ENCODE assay signal across 7 mouse cellular contexts in genomic region chr4:133212562-133213267, GRCm38 (mm10). TPM values are rescaled to one million over a fixed set of nuclear protein-coding genes. Genes with fewer than 3 reads are reported as not detected.
DNase-seq lines count a peak whose midpoint lies in the region; ATAC-seq lines count a peak whose summit lies in the region.

No protein-coding gene starts in this region.

- peak overlapping the region; percentile 77 for H3K4me3 ChIP-seq in embryonic facial prominence, embryonic 10.5 days
- peak overlapping the region; percentile 81 for H3K4me3 ChIP-seq in limb, embryonic 10.5 days
- H3K4me3 ChIP-seq in midbrain, embryonic 12.5 days: peak overlapping the region; percentile 70

- peak overlapping the region; percentile 55; the same call in 1 of the 2 replicates for H3K27ac ChIP-seq in embryonic facial prominence, embryonic 10.5 days (replicated peaks)
- peak overlapping the region; percentile 74 for H3K27ac ChIP-seq in limb, embryonic 10.5 days
- no peak overlapping the region for H3K27ac ChIP-seq in midbrain, embryonic 12.5 days (replicated peaks)

- H3K4me2 ChIP-seq in midbrain, embryonic 12.5 days (replicated peaks): peak overlapping the region; percentile 95

- H3K9ac ChIP-seq in midbrain, embryonic 12.5 days (replicated peaks): peak overlapping the region; percentile 62

- WGBS in embryonic facial prominence, embryonic 10.5 days: 2% methylated on average over 44 of the region's 44 CpGs
- WGBS in limb, embryonic 10.5 days: 1% methylated on average over 44 of the region's 44 CpGs
- WGBS in midbrain, embryonic 12.5 days: 1% methylated on average over 44 of the region's 44 CpGs

- H3K9me3 ChIP-seq in embryonic facial prominence, embryonic 10.5 days: no peaks in the 10 kb centered on the region
- H3K9me3 ChIP-seq in limb, embryonic 10.5 days (replicated peaks): no peaks in the 10 kb centered on the region
- no peaks in the 10 kb centered on the region for H3K9me3 ChIP-seq in midbrain, embryonic 12.5 days

- H3K27me3 ChIP-seq in embryonic facial prominence, embryonic 10.5 days (replicated peaks; ENCODE audit: low read depth, poor library complexity, severe bottlenecking): peaks cover 83% of the 10 kb centered on the region
- peaks cover 68% of the 10 kb centered on the region for H3K27me3 ChIP-seq in limb, embryonic 10.5 days (ENCODE audit: low read depth, poor library complexity, severe bottlenecking)
- peaks cover 59% of the 10 kb centered on the region for H3K27me3 ChIP-seq in midbrain, embryonic 12.5 days

- peak; percentile 87 for DNase-seq in adrenal gland, postnatal 10 days
- DNase-seq in embryonic facial prominence, embryonic 10.5 days (ENCODE audit: low spot score): peak; percentile 88
- DNase-seq in heart, adult 11 months: peak; percentile 98
- DNase-seq in kidney, adult 11 months: peak; percentile 74
- DNase-seq in limb, embryonic 10.5 days (ENCODE audit: low spot score): peak; percentile 86
- peak; percentile 50 for DNase-seq in spleen, adult 12 weeks (ENCODE audit: low spot score)

- H3K36me3 ChIP-seq in embryonic facial prominence, embryonic 10.5 days (replicated peaks): no peaks in the 10 kb centered on the region
- H3K36me3 ChIP-seq in limb, embryonic 10.5 days: no peaks in the 10 kb centered on the region
- H3K36me3 ChIP-seq in midbrain, embryonic 12.5 days: no peaks in the 10 kb centered on the region

- ATAC-seq in midbrain, embryonic 12.5 days (ENCODE audit: low FRiP score, low read depth): peak; percentile 82

- peaks cover 39% of the 10 kb centered on the region for H3K4me1 ChIP-seq in embryonic facial prominence, embryonic 10.5 days
- peaks cover 37% of the 10 kb centered on the region for H3K4me1 ChIP-seq in limb, embryonic 10.5 days
- peaks cover 23% of the 10 kb centered on the region for H3K4me1 ChIP-seq in midbrain, embryonic 12.5 days

RNA-seq across cellular contexts. Expression of gene Gpr3, which starts 0.4 kb away (rescaled TPM):
- total RNA-seq in adrenal gland, postnatal 10 days (2021): under 1 TPM; 0.36 to 0.99 TPM
- 0.11 and 0.57 TPM in 2 replicates for polyA plus RNA-seq in embryonic facial prominence, embryonic 10.5 days (2016; fragmentation: Nextera tagmentation; extraction: Ambion mirVana)
- polyA plus RNA-seq in limb, embryonic 10.5 days (2016; fragmentation: Nextera tagmentation; extraction: Ambion mirVana): 0.51 and 0.72 TPM in 2 replicates
- polyA plus RNA-seq in midbrain, embryonic 12.5 days (2016; fragmentation: Nextera tagmentation; extraction: Ambion mirVana): 0.22 and 0.40 TPM in 2 replicates

RNA-seq across cellular contexts. Expression of gene Cd164l2, which starts 0.8 kb away (rescaled TPM):
- 1 to 10 TPM; 2.2 to 2.4 TPM for total RNA-seq in adrenal gland, postnatal 10 days (2021)
- 3.0 and 5.2 TPM in 2 replicates for polyA plus RNA-seq in embryonic facial prominence, embryonic 10.5 days (2016; fragmentation: Nextera tagmentation; extraction: Ambion mirVana)
- polyA plus RNA-seq in limb, embryonic 10.5 days (2016; fragmentation: Nextera tagmentation; extraction: Ambion mirVana): 3.1 and 4.1 TPM in 2 replicates
- 0.24 and 0.47 TPM in 2 replicates for polyA plus RNA-seq in midbrain, embryonic 12.5 days (2016; fragmentation: Nextera tagmentation; extraction: Ambion mirVana)

RNA-seq across cellular contexts. Expression of gene Map3k6, which starts 27.9 kb away (rescaled TPM):
- total RNA-seq in adrenal gland, postnatal 10 days (2021): 10 to 100 TPM; 17.2 to 36.7 TPM
- polyA plus RNA-seq in embryonic facial prominence, embryonic 10.5 days (2016; fragmentation: Nextera tagmentation; extraction: Ambion mirVana): 1.7 and 1.8 TPM in 2 replicates
- polyA plus RNA-seq in limb, embryonic 10.5 days (2016; fragmentation: Nextera tagmentation; extraction: Ambion mirVana): 0.84 and 1.7 TPM in 2 replicates
- 1.9 and 2.8 TPM in 2 replicates for polyA plus RNA-seq in midbrain, embryonic 12.5 days (2016; fragmentation: Nextera tagmentation; extraction: Ambion mirVana)

RNA-seq across cellular contexts. Expression of gene Sytl1, which starts 50.2 kb away (rescaled TPM):
- 1 to 10 TPM; 5.2 to 6.3 TPM for total RNA-seq in adrenal gland, postnatal 10 days (2021)
- polyA plus RNA-seq in embryonic facial prominence, embryonic 10.5 days (2016; fragmentation: Nextera tagmentation; extraction: Ambion mirVana): 1.3 and 1.6 TPM in 2 replicates
- polyA plus RNA-seq in limb, embryonic 10.5 days (2016; fragmentation: Nextera tagmentation; extraction: Ambion mirVana): 2.0 and 2.5 TPM in 2 replicates
- 1.3 and 1.8 TPM in 2 replicates for polyA plus RNA-seq in midbrain, embryonic 12.5 days (2016; fragmentation: Nextera tagmentation; extraction: Ambion mirVana)
